Mouse (Mus musculus) neutrophil, adult 5-6 weeks (primary cell): ENCODE results near the gene Cmtm4. TPM values are rescaled to one million over a fixed set of nuclear protein-coding genes. Genes with fewer than 3 reads are reported as not detected.

ENCODE experiments used
- ATAC-seq: fragments of 151-379, 151-347 bp; 2 replicates; pipeline ENCODE4 v1.8.0; 2017; ENCODE audit warnings: mild to moderate bottlenecking, moderate TSS enrichment; ENCODE audit not compliant: insufficient number of reproducible peaks, poor library complexity, low FRiP score, severe bottlenecking; ENCODE audit errors: extremely low read depth
- total RNA-seq: library from RNA; stranded (forward); fragments of 200-1000 nt; gene quantifications from 2 replicates; pipeline ENCODE4 v1.2.3, GENCODE M21; 2017

Gene Cmtm4
- 0.49 and 0.81 TPM in 2 replicates for total RNA-seq

- ATAC-seq: no peak
These were observed at the start of gene Cmtm4 for GRCm38 (mm10) chr8:104395703-104396357. Cmtm4 (minus strand) TSS chr8:104395807.

- no peak for ATAC-seq
These were observed 49.6 kb upstream of the Cmtm4 start for GRCm38 (mm10) chr8:104445248-104445647.

DNA sequence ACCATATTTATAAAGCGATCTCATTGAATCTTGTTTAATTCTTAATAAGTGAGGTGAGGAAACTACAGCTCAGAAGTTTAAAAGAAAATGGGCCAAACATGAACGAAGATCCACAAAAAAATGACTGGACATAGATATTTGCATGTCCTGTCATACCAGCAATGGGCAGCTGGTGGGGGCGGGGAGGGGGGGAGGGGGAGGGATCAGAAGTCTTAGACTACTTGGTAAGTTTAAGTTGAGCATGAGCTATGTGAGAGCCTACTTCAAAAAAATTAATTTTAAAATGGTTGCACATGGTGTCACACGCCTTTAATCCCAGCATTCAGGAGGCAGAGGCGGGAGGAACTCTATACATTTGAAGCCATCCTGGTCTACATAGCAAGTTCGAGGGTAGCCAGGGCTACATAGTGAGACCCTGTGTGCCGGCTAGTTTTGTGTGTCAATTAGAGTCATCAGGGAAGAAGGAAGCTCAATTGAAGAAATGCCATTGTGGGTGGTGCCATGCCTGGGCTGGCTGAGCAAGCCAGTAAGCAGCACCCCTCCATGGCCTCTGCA, 47.6 kb upstream of the Cmtm4 start:
- no peak for ATAC-seq

- peak; percentile 89 for ATAC-seq
These were observed 46.9 kb upstream of the Cmtm4 start, which contains the start of gene Dync1li2 for GRCm38 (mm10) chr8:104442299-104443124. Dync1li2 (minus strand) TSS chr8:104443047.

- ATAC-seq: no peak
These were observed 46.0 kb upstream of the Cmtm4 start for GRCm38 (mm10) chr8:104441613-104442012.

DNA sequence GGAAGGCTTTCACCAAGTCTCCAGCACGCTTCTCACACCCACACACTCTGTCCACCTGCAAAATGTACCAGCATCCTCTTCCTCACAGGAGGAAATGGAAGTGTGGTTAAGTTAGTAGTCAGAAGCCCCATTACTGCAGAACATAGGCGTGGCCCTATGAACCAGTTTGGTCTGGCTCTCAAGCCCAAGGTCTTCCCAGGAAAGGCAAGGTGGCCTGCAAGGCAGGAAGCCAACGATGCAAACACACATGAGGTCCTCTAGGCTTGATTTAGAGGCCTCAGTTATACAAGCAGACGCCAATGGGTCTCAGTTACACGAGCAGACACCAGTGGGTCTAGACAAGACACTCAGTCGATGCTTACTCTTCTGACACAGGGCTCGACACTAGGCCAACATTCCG, 43.9 kb upstream of the Cmtm4 start:
- no peak for ATAC-seq

GRCm38 (mm10) chr8:104437494-104438135, 42.0 kb upstream of the Cmtm4 start:
- no peak for ATAC-seq

DNA sequence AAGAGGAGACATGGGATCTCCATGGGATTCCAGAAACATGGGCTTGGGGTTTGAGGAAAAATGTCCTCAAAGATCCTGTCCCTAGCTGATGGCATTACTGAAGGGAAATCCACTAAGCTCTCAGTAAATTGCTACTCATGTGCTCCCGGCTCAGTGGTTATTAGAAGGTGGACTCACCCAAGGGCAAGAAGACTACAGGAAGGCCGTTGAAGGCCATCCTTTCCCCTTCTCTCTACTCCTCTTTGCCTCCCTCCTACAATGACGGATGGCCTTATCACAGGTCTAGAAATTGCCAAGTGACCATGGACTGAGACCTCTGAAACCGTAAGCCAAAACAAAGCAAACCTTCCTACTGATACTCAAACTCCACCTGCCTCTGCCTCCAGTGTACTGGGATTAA, 41.0 kb upstream of the Cmtm4 start:
- ATAC-seq: no peak

GRCm38 (mm10) chr8:104436038-104436437, 40.4 kb upstream of the Cmtm4 start:
- ATAC-seq: peak; percentile 88

- no peak for ATAC-seq
These were observed 39.3 kb upstream of the Cmtm4 start for GRCm38 (mm10) chr8:104434826-104435354.

GRCm38 (mm10) chr8:104434275-104434674, 38.7 kb upstream of the Cmtm4 start:
- no peak for ATAC-seq

- ATAC-seq: no peak
These were observed 37.7 kb upstream of the Cmtm4 start for GRCm38 (mm10) chr8:104433191-104433842.

DNA sequence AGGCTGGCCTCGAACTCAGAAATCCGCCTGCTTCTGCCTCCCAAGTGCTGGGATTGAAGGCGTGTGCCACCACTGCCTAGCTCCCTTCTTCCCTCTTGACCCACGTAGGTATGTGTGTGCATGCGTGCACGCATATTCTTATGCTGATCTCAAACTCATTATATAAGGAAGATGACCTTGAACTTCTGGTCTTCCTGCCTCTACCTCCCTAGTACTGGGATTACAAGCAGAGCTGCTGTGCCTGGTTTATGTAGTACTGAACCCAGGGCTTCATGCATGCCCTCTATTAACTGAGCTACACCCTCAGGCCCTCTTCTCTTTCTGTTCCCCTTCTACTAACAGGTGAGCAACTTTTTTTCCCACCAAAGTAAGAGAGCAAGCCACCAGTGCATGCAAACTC, 37.0 kb upstream of the Cmtm4 start:
- ATAC-seq: no peak

DNA sequence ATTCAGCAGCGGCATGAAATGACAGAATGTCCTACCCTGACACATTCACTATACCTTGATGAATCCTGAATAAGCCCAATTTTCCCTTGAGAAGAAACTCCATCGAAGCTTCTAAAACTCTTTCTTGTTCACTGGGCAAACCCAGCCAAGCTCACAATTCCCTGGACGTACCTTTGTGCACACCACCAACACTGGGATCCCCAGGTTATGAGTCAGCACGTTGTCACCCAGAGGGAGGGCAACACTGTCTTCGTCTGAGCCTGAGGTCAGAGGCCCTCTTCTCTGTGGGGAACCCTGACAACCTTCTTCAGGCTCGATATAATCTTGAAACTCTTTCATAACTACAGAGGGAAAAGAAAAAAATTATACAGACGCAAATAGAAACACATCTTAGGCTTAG, 34.6 kb upstream of the Cmtm4 start:
- ATAC-seq: no peak

DNA sequence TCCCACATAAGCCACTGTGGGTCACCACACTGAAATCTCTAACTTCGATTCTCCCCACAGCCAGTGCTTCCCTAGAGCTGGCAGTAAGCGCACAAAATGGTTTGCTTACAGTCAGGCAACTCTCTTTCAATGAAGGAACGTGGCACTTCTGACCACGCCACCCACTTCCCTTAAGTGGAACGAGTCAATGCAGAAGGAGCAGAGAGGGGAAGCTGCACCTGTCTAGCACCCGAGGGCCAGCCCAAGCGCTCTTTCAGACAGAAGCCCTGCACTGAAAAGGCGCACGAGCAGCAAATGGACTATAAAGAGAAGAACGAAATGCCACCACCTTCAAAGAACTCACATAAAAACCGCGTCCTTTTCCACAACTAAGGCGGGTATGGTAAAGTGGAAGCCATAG, 32.1 kb upstream of the Cmtm4 start:
- no peak for ATAC-seq

DNA sequence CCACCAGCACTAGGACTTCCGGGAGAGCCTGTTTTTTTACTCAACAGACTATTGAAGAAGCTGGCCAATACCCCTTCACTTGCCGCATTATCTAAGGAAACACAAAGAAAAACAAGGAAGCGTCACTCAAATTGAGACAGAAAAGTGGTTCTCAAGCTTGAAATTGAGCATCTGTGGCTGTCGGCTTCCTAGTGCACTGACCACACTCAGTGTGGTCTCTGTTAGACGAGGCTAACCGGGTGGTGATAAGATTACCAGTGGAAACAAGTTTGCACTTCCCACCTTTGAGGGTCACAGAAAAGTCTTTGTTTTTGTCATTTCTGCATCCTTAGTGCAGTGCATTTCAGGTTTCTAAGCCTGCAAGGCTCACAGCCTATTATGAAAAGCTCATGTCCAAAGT, 26.7 kb upstream of the Cmtm4 start:
- ATAC-seq: no peak

DNA sequence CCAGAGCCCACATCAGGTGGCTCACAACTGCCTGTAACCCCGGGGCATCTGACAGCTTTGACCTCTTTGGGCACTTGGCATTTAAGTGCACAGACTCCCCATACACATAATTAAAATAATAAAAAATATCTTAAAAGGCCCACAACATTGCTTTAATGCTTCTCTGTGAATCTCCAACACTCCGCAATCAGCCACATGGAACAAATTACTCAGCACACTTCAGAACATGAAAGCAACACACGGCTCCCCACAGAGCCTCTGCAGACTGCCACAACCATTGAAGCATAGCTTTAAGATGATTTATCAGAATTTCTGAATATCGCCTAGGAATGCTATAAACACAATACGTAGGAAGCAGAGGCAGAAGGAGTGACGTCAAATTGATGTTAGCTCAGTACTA, 20.4 kb upstream of the Cmtm4 start:
- ATAC-seq: no peak

DNA sequence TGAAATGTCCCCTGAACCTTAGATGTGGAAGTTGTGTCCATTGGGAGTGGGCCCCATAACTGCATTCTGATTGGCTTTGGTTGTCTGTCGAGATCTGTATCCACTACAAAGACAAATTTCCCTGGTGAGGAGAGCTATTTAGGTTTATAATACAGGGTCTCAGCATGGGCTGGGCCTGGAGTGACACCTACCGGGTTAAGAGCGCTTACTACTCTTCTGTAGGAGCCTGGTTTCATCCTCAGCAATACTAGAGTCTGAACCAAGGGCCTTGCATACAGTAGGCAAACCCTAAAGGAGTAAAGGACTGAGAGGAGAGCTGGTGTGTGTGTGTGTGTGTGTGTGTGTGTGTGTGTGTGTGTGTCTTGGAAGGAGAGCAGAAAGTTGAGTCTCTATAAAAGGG, 18.6 kb upstream of the Cmtm4 start:
- no peak for ATAC-seq

- no peak for ATAC-seq
These were observed 18.2 kb upstream of the Cmtm4 start for GRCm38 (mm10) chr8:104413770-104414169.
